Mouse (Mus musculus) intestine, embryonic 16.5 days (tissue): ENCODE measurements at regions not wholly inside any gene's neighbourhood (a gene's known extent, or its start where the extent isn't known, plus 50 kb on each side); places are given as distances from the start of the nearest gene placed in this dataset.

Source experiments
- ATAC-seq: fragments of 200-750 bp; cut with Nextera tagmentation; 2 replicates; pipeline ENCODE4 v1.8.0; 2017; ENCODE audit warnings: moderate TSS enrichment, moderate library complexity
- H3K27ac ChIP-seq: fragments of 300-500 bp; sonication (generic); 2 replicates; pipeline ENCODE4 v1.5.1; 2014; ENCODE audit warnings: mild to moderate bottlenecking, low read length
- H3K27me3 ChIP-seq: fragments of 300-500 bp; sonication (generic); replicated peaks from 2 replicates; pipeline ENCODE4 v1.6.1; 2014; ENCODE audit warnings: low read length, control low read depth, mixed read lengths; ENCODE audit not compliant: control insufficient read depth, insufficient read depth
- H3K36me3 ChIP-seq: fragments of 300-500 bp; sonication (generic); 2 replicates; pipeline ENCODE4 v1.6.1; 2014; ENCODE audit warnings: low read length, control low read depth; ENCODE audit not compliant: control insufficient read depth, insufficient read depth
- H3K4me1 ChIP-seq: fragments of 300-500 bp; sonication (generic); 2 replicates; pipeline ENCODE4 v1.6.1; 2014; ENCODE audit warnings: low read length, control low read depth, mixed read lengths; ENCODE audit not compliant: control insufficient read depth, insufficient read depth
- H3K4me2 ChIP-seq: fragments of 300-500 bp; sonication (generic); 2 replicates; pipeline ENCODE4 v1.6.1; 2014; ENCODE audit warnings: low read depth, low read length, control low read depth
- H3K4me3 ChIP-seq: fragments of 300-500 bp; sonication (generic); 2 replicates; pipeline ENCODE4 v1.5.1; 2014; ENCODE audit warnings: mild to moderate bottlenecking, low read length
- H3K9ac ChIP-seq: fragments of 300-500 bp; sonication (generic); 2 replicates; pipeline ENCODE4 v1.6.1; 2014; ENCODE audit warnings: low read depth, low read length
- H3K9me3 ChIP-seq: fragments of 300-500 bp; sonication (generic); 2 replicates; pipeline ENCODE4 v1.6.1; 2016; ENCODE audit warnings: low read length, control low read depth; ENCODE audit not compliant: control insufficient read depth
- WGBS: fragments of 180-500 bp; shearing (Covaris S2); extraction: QIAGEN DNeasy Blood & Tissue Kit; methylation state at CpG from one replicate; pipeline ENCODE4 v1.1.7; 2014; 5-methylcytosine and 5-hydroxymethylcytosine counted together

DNA sequence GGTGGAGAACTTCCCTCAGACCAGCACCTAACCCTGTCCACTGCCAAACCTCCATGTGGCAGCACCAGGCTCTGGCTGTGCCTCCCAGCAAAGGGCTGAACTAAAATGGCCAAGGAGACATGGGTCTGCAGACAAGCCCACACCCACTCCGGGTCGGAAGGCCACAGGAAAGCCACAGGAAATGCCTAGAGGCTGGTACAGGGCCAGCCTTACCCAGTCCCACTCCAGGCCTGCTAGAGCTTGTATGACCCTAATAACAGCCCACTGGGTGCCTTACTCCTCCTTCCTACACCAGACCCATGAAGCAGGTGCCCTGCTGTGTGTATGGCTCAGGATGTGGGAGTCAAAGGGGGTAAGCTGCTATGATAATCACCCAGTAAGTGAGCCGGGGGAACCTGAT, 63.4 kb upstream of the Ttc34 start:
- Histone ChIP-seq H3K4me3 (no peak overlapping the region), H3K27me3 (no peaks in the 10 kb centered on the region), H3K36me3 (no peaks in the 10 kb centered on the region), H3K9ac (no peak overlapping the region), H3K4me2 (no peak overlapping the region), H3K9me3 (no peaks in the 10 kb centered on the region), H3K27ac (no peak overlapping the region), H3K4me1 (no peaks in the 10 kb centered on the region)
- 86% methylated on average over 3 of the region's 3 CpGs for WGBS
- ATAC-seq, result no peak

DNA sequence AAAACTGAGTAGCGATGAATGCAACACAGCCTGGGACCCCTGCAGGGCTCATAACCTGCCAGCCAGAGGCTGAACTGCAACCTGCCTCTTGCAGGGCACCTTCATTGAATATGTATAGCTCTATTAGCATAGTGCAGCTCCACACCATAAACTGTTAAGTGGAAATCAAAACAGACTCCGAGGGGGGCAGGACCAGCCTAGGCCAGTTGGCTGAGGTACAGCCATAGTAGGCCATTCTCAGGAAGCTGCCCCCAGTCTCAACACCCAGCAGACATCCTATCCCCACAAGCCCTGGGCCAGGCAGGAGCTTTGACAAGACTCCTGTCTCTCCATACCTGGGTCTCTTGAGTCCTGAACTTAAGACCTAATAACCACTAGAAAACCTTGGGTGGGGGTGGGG, 62.9 kb upstream of the Ttc34 start:
- Histone ChIP-seq H3K4me3 (no peak overlapping the region), H3K9me3 (no peaks in the 10 kb centered on the region), H3K4me2 (no peak overlapping the region), H3K4me1 (no peaks in the 10 kb centered on the region), H3K27ac (no peak overlapping the region), H3K9ac (no peak overlapping the region), H3K36me3 (no peaks in the 10 kb centered on the region), H3K27me3 (no peaks in the 10 kb centered on the region)
- no peak for ATAC-seq
- WGBS, result 61% methylated on average over 2 of the region's 2 CpGs

DNA sequence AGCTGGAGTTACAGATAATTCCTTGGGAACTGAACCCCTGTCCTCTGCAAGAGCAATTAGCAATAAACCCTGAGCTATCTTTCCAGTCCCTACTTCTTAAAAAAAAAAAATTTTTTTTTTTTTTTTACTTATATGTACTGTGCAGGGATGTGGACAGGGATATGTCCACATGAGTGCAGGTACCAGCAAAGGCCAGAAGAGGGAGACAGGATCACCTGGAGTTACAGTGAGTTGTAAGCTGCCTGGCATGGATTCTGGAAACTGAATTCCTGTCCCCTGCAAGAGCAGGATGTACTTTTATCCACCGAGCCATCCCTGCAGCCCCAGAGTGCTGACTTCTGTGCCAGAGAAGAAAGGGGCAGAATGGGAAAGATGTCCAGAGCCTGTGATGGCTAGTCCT, 58.4 kb upstream of the Ttc34 start:
- no peak for ATAC-seq
- no peaks in the 10 kb centered on the region for H3K36me3 ChIP-seq
- H3K9ac ChIP-seq, result no peak overlapping the region
- H3K4me2 ChIP-seq, result no peak overlapping the region
- no peaks in the 10 kb centered on the region for H3K9me3 ChIP-seq
- H3K27me3 ChIP-seq, result no peaks in the 10 kb centered on the region
- no peak overlapping the region for H3K4me3 ChIP-seq
- 100% methylated on average over 1 of the region's 1 CpGs for WGBS
- H3K27ac ChIP-seq, result no peak overlapping the region
- H3K4me1 ChIP-seq, result no peaks in the 10 kb centered on the region

DNA sequence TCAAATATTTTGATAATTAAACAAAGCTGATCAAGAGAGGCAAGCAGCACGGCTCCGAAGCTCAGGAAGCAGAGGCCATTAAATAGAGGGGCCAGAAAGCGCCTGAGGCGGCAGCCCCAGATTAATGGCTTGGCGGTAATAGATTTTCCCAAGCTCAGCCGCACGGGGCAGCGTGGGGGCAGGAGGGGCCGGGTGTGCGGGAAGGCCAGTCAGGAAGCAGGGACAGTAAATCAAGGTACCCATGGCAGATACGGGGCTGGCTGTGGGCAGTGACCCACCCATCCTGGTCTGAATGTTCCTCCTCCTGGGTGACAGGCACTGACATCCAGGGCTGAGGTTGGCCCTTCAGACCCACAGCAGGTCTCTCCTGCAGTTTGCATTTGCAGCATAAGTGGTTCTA, 55.9 kb upstream of the Ttc34 start:
- 0 out of 2 replicates have a peak overlapping the region, but pooled peaks have one; percentile 1 for H3K9ac ChIP-seq
- H3K4me3 ChIP-seq, result no peak overlapping the region
- ATAC-seq, result no peak
- H3K27me3 ChIP-seq, result no peaks in the 10 kb centered on the region
- H3K36me3 ChIP-seq, result no peaks in the 10 kb centered on the region
- H3K4me1 ChIP-seq, result peaks cover 6% of the 10 kb centered on the region; the same call in 1 of the 2 replicates
- H3K9me3 ChIP-seq, result no peaks in the 10 kb centered on the region
- no peak overlapping the region for H3K27ac ChIP-seq
- WGBS, result 21% methylated on average over 11 of the region's 11 CpGs
- no peak overlapping the region for H3K4me2 ChIP-seq

DNA sequence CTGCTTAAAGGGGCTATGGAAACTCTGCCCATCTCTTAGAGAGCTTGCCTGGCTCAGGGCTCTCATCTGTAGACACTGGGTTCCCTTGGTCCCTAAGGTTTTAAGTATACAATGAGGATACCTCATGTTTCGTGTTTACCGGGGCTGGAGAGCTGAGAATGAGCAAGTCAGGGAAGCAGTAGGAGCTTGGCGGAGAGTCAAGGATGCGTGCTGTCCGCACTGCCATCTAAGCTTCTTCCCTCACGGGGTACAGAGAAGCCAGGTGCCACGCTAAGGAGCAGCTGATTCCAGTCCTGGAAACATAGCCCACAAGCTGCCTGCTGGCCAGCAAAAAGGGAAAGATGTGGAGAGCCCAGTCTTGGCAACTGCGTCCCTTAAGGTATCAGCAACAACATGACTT, 55.0 kb upstream of the Ttc34 start:
- no peaks in the 10 kb centered on the region for H3K9me3 ChIP-seq
- no peak overlapping the region for H3K4me3 ChIP-seq
- H3K4me2 ChIP-seq, result no peak overlapping the region
- H3K9ac ChIP-seq, result no peak overlapping the region
- H3K36me3 ChIP-seq, result no peaks in the 10 kb centered on the region
- no peak for ATAC-seq
- no peak overlapping the region for H3K27ac ChIP-seq
- peaks cover 6% of the 10 kb centered on the region; the same call in 1 of the 2 replicates for H3K4me1 ChIP-seq
- H3K27me3 ChIP-seq, result no peaks in the 10 kb centered on the region
- 85% methylated on average over 8 of the region's 8 CpGs for WGBS

DNA sequence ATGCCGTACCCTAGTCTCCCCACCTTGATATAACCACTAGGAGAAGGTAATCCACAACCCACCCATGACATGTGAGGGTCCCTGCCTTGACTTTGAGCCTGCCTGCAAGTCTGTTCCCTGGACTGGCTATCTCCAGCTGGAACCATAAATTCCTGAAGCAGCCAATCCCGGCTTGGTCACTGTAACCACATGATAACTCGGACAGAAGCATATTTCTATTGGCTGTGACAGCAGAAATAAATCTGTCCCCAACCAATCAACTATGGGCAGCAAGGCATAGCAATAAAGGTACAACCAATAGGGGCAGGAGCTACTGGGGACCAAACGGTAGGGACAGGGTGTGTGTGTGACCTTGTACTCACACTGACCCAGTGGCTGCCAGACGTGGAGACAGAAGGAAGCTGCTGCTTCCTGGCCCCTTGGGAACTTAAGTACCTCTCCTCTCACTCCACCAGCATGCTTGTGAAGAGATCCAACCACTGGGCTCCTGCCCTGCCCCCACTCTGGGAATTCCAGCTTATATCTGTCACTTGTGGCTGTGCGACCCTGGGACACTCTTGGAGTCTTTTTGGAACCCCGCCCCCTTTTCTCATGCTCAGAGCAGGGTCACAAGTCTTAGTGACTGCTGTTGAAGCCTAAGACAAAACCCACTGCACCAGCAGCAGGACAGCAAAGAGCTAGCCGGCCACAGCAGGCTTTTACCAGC, 51.8 kb upstream of the Ttc34 start:
- H3K36me3 ChIP-seq, result no peaks in the 10 kb centered on the region
- 38% methylated on average over 8 of the region's 8 CpGs for WGBS
- no peak overlapping the region for H3K4me2 ChIP-seq
- H3K4me3 ChIP-seq, result no peak overlapping the region
- no peak overlapping the region for H3K27ac ChIP-seq
- H3K4me1 ChIP-seq, result peaks cover 9% of the 10 kb centered on the region
- H3K9ac ChIP-seq, result no peak overlapping the region
- no peaks in the 10 kb centered on the region for H3K9me3 ChIP-seq
- ATAC-seq, result peak; percentile 85
- H3K27me3 ChIP-seq, result no peaks in the 10 kb centered on the region

DNA sequence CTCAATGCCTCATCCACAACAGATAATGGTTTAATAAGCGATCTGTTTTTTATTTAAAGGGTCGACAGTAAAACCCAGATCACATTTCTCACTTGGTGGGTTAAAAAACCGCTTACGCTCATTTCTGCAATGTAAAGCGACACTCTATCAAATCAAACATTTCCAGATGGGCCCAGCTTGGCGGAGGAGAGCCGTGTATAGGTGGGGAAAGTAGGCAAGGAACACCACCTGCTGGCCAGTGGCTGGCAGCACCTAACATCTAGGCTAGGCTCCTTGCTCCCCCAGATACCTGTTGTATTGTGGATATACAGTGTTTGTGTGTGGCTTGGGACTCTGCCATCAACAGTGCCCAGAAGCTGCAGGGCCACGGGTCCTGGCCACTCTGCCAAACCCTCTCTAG, 50.1 kb upstream of the Ttc34 start:
- H3K9me3 ChIP-seq, result no peaks in the 10 kb centered on the region
- no peaks in the 10 kb centered on the region for H3K36me3 ChIP-seq
- 58% methylated on average over 8 of the region's 8 CpGs for WGBS
- ATAC-seq, result no peak
- no peak overlapping the region for H3K27ac ChIP-seq
- no peak overlapping the region for H3K4me3 ChIP-seq
- H3K4me2 ChIP-seq, result no peak overlapping the region
- no peaks in the 10 kb centered on the region for H3K27me3 ChIP-seq
- peaks cover 9% of the 10 kb centered on the region for H3K4me1 ChIP-seq
- H3K9ac ChIP-seq, result no peak overlapping the region
